Mouse (Mus musculus) heart, adult 2 months (tissue): ENCODE measurements around the gene Igfbp4. TPM values are rescaled to one million over a fixed set of nuclear protein-coding genes. Genes with fewer than 3 reads are reported as not detected.

Experiments
- DNase-seq, 2 experiments: peaks; one replicate each; pipeline ENCODE4 v3.0.0; 2021
- H3K27ac ChIP-seq: fragments of 200-600 bp; 2 replicates; pipeline ENCODE4 v1.8.1; 2022
- H3K27me3 ChIP-seq: fragments of 200-500 bp; 2 replicates; pipeline ENCODE4 v1.6.1; 2012; ENCODE audit warnings: mild to moderate bottlenecking, low read length, inconsistent platforms, mixed read lengths; ENCODE audit not compliant: control insufficient read depth, insufficient read depth
- H3K36me3 ChIP-seq: fragments of 200-500 bp; 2 replicates; pipeline ENCODE4 v1.6.1; 2012; ENCODE audit warnings: low read length, inconsistent platforms; ENCODE audit not compliant: control insufficient read depth, insufficient read depth
- H3K4me1 ChIP-seq: fragments of 200-500 bp; 2 replicates; pipeline ENCODE4 v1.6.1; 2011; ENCODE audit warnings: low read length; ENCODE audit not compliant: control insufficient read depth, insufficient read depth
- H3K4me3 ChIP-seq: fragments of 200-600 bp; 2 replicates; pipeline ENCODE4 v1.8.1; 2022
- H3K79me2 ChIP-seq: fragments of 200-500 bp; replicated peaks from 2 replicates; pipeline ENCODE4 v1.6.1; 2012; ENCODE audit warnings: mild to moderate bottlenecking, inconsistent platforms, low read length, moderate library complexity, mixed read lengths; ENCODE audit not compliant: control insufficient read depth, insufficient read depth
- H3K9ac ChIP-seq: fragments of 200-500 bp; 2 replicates; pipeline ENCODE4 v1.6.1; 2012; ENCODE audit warnings: low read depth, mild to moderate bottlenecking, control low read depth, inconsistent platforms, low read length, mixed read lengths
- CTCF ChIP-seq: fragments of 200-600 bp; IDR thresholded peaks from 2 replicates; pipeline ENCODE4 v1.8.1; 2022; ENCODE audit warnings: antibody characterized with exemption, mild to moderate bottlenecking, moderate library complexity
- EP300 ChIP-seq: fragments of 200-500 bp; IDR thresholded peaks from 2 replicates; pipeline ENCODE4 v1.6.1; 2011; ENCODE audit warnings: low read depth, low read length, control low read depth; ENCODE audit not compliant: insufficient read depth
- POLR2A ChIP-seq: fragments of 200-500 bp; IDR thresholded peaks from 2 replicates; pipeline ENCODE4 v1.6.1; 2011; ENCODE audit warnings: mild to moderate bottlenecking, low read depth, low read length, control low read depth; ENCODE audit not compliant: insufficient read depth
- WGBS: fragments of 180-500 bp; shearing (Covaris S2); methylation state at CpG from one replicate; pipeline ENCODE4 v1.1.7; 2018; 5-methylcytosine and 5-hydroxymethylcytosine counted together
- intact Hi-C: fragments of 180-260 bp; cut with DNase I; formaldehyde crosslinking; loops from one replicate; pipeline ENCODE4 v1.15.1; 2025
- polyA plus RNA-seq: library from polyadenylated mRNA; depleted of rRNA; stranded (reverse); fragments of >200 nt; gene quantifications from 2 replicates; pipeline ENCODE4 v1.2.3, GENCODE M21; 2012
- total RNA-seq, 2 experiments: library from RNA; stranded (reverse); gene quantifications; 2 replicates each; pipeline ENCODE4 v1.2.3; 2021

Igfbp4 gene
- total and polyA plus RNA-seq, 3 experiments: 81.8 to 163 (median 84.2) TPM

DNA sequence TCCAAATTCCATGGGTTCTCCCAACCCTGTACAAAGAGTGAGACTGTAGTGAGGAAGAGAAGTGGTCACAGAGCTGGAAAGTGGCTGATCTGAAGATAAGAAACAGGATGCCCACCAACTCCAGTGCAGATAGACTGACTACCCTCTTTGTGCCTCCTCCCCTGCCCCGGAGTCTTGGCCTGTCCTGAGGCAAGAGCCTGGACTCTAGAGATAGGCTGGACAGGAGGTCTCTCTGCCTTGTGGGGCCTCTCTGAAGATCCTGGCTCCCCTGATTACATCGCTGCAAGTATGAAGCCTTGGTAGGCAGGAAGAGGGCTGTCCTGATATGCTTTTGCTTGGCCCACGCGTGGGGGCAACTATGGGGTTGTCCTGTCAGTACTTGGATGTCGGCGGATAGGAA lies 4.8 kb upstream of the Igfbp4 start:
- Histone ChIP-seq H3K9ac (no peak overlapping the region), H3K36me3 (no peaks in the 10 kb centered on the region), H3K4me1 (peaks cover 2% of the 10 kb centered on the region), H3K4me3 (no peak overlapping the region), H3K27me3 (no peaks in the 10 kb centered on the region), H3K79me2 (no peaks in the 10 kb centered on the region), H3K27ac (no peak overlapping the region)
- no peak for TF ChIP-seq CTCF
- TF ChIP-seq EP300: no peak
- intact Hi-C loops: loop anchor here (5.0 kb wide), 1 partner anchor 59 kb away; no protein-coding TSS in a partner anchor
- no peak for DNase-seq
- 45% methylated on average over 6 of the region's 6 CpGs for WGBS

DNA sequence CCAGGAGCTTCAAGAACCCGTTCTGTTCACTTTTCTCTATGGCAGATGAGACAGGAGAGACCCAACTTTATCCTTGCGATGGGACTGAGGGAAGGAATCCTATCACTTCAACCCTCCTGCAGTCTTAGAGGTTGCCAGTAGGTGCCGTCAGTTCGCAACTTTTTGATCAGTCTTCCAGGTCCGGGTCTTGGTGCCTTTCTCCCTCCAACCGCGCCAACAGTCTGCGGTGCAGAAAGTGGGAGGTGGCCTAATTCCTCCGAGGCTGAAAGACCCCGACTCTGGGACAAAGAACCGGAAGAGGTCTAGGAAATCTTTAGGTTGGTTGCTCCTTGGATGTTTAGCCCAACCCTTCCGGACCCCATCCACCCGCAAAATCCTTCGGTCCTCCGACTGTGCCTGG lies 1.3 kb upstream of the Igfbp4 start:
- peak; percentile 90 for TF ChIP-seq EP300
- TF ChIP-seq CTCF: peak; percentile 81
- TF ChIP-seq POLR2A: peak; percentile 34; the same call in 1 of the 2 replicates
- H3K27me3 ChIP-seq: no peaks in the 10 kb centered on the region
- WGBS: under 1% methylated on average over 15 of the region's 15 CpGs
- H3K4me3 ChIP-seq: peak overlapping the region; percentile 44
- no peaks in the 10 kb centered on the region for H3K36me3 ChIP-seq
- peaks cover 14% of the 10 kb centered on the region for H3K4me1 ChIP-seq
- no peaks in the 10 kb centered on the region for H3K79me2 ChIP-seq
- peak; percentile 85 to 87 for DNase-seq
- peak overlapping the region; percentile 81 for H3K27ac ChIP-seq
- intact Hi-C loops: loop anchor here (1.0 to 5.0 kb wide), 5 partner anchors 27 to 117 kb away; no protein-coding TSS in a partner anchor
- peak overlapping the region; percentile 30 for H3K9ac ChIP-seq

DNA sequence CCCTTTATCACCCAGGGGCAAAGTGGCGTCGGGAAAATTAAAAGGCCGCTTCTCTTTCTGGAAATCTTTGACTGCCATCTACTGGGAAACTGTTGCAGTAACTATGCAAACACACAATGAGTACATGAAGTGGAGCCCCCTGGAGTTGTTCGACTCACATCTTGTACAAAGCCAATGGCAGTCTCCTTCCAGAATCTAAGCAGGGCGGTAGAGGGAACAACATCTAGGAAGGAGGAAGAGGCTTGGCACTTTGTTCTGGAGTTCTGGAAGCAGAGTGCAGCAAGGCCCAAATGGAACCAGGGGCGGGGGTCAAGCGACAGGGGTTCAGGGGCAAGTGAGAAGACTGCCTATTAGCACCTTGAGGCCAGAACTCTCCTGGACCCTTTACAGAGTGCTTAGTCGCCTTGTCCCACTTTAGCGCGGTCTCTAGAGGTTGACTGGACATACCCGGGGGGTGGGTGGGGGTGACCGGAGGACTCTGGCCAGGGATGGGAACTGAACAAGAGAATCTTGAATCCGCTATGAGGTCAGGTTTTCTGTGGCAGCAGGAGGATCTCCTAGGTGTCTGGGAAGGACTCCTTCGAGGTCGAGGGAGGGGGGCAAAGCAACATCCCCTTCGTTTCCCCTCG lies 584 bp upstream of the Igfbp4 start:
- whole genome bisulfite sequencing: 13% methylated on average over 17 of the region's 17 CpGs
- H3K27me3 ChIP-seq: no peaks in the 10 kb centered on the region
- peak overlapping the region; percentile 60 for H3K4me3 ChIP-seq
- TF ChIP-seq EP300 (no peak), POLR2A (no peak), CTCF (peak; percentile 61)
- DNase-seq: peak; percentile 46 to 53
- H3K79me2 ChIP-seq: no peaks in the 10 kb centered on the region
- H3K36me3 ChIP-seq: no peaks in the 10 kb centered on the region
- H3K27ac ChIP-seq: peak overlapping the region; percentile 81
- H3K9ac ChIP-seq: peak overlapping the region; percentile 67
- intact Hi-C loops: loop anchor here (5.0 kb wide), 1 partner anchor 118 kb away; no protein-coding TSS in a partner anchor
- H3K4me1 ChIP-seq: peaks cover 14% of the 10 kb centered on the region

DNA sequence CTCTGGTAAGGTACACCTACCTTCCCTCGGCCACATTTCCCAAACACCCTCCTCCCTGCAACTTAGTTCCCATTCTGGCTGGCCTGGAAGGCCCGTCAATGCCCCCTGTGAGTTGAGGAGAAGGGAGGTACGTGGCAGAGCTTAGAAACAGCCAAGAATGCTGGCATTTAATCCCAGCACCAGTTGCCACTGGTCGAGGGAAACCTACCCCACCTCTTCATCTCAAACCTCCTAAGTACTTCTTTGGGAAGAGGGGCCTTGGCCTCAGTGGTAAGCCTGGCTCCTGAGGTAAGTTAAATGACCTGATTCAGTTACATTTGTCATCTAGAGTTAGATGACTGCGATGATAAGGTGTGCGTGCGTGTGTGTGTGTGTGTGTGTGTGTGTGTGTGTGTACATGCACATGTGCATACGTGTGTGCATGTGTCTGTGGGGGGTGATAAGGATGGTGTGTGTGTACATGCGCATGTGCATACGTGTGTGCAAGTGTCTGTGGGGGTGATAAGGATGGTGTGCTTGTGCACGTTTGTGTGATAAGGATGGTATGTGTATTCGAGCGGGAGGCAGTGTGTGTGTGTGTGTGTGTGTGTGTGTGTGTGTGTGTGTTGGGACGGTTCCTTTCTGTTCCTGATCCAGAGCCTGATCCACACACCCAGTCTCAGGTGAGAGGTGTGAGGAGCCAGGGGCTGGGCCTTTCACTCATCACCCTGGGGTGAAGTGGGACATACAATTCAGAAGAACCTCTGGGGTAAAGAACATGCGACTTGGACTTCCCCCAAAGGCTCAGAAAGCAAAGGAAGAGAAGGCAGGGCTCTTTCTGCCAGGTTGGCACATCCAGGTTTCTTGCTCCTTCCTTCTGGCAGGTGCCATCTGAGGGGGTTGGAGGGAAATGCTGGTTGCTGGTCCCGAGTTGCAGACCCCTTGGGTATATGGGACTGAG lies 1.1 kb downstream of the Igfbp4 start:
- H3K79me2 ChIP-seq: no peaks in the 10 kb centered on the region
- peak overlapping the region; percentile 60 for H3K4me3 ChIP-seq
- TF ChIP-seq EP300 (no peak), POLR2A (no peak), CTCF (no peak)
- peaks cover 17% of the 10 kb centered on the region for H3K4me1 ChIP-seq
- peak overlapping the region; percentile 81 for H3K27ac ChIP-seq
- DNase-seq: no peak
- H3K9ac ChIP-seq: peak overlapping the region; percentile 67
- H3K36me3 ChIP-seq: no peaks in the 10 kb centered on the region
- intact Hi-C loops: loop anchor here (5.0 kb wide), 1 partner anchor 120 kb away; no protein-coding TSS in a partner anchor
- H3K27me3 ChIP-seq: no peaks in the 10 kb centered on the region
- WGBS: 40% methylated on average over 16 of the region's 16 CpGs

DNA sequence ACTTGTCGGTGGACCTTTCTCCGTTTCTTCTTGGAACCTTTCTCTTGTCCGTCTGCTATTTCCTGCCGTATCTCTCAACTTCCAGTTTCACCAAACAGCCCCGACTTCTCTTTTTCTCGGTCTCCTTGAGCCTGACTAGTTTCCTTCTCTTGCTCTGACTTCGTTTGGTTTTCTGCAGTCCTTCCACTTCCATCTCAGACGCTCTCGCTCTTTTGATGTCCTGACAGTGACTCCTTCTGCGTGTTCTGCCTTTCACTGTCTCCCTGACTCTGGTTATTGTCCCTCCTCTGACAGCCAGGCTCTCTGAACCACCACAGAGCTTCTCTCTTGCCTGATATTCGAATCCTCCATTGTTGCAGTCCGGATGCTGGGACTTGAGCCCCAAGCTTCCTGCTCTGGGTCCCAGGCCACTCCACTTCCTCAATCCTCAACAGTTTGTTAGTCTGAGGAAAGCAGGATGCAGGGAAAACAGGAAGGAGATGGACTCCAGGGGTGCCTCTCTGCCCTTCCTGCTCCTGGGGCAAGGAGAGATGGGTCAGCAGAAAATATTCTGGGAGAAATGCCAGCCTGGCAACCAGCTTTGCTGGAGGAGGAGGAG lies 1.9 kb downstream of the Igfbp4 start:
- whole genome bisulfite sequencing: 31% methylated on average over 12 of the region's 12 CpGs
- intact Hi-C loops: loop anchor here (5.0 kb wide), 1 partner anchor 121 kb away; no protein-coding TSS in a partner anchor
- no peaks in the 10 kb centered on the region for H3K36me3 ChIP-seq
- peak overlapping the region; percentile 67 for H3K9ac ChIP-seq
- peak overlapping the region; percentile 31 for H3K4me3 ChIP-seq
- no peaks in the 10 kb centered on the region for H3K27me3 ChIP-seq
- peak overlapping the region; percentile 73 for H3K27ac ChIP-seq
- no peaks in the 10 kb centered on the region for H3K79me2 ChIP-seq
- H3K4me1 ChIP-seq: peaks cover 20% of the 10 kb centered on the region
- peak; percentile 61 to 67 for DNase-seq
- TF ChIP-seq EP300 (peak; percentile 26; the same call in 1 of the 2 replicates), CTCF (no peak), POLR2A (peak; percentile 45; the same call in 1 of the 2 replicates)
